Mouse (Mus musculus): ENCODE results near the gene Nms. TPM values are rescaled to one million over a fixed set of nuclear protein-coding genes. Genes with fewer than 3 reads are reported as not detected.

Nms gene
- polyA plus RNA-seq, 1 experiment from 2014 or later: not detected

GRCm38 (mm10) chr1:38969116-38969515, 30.2 kb downstream of the Nms start:
- Histone ChIP-seq H3K4me2 (replicated peaks) (no peak overlapping the region), H3K4me3 (replicated peaks) (no peak overlapping the region), H3K36me3 (no peaks in the 10 kb centered on the region), H3K4me1 (replicated peaks) (no peaks in the 10 kb centered on the region), H3K9me3 (no peaks in the 10 kb centered on the region), H3K9ac (no peak overlapping the region), H3K27ac (no peak overlapping the region), H3K27me3 (replicated peaks) (no peaks in the 10 kb centered on the region)
- no peak for ATAC-seq
- 85% methylated on average over 1 of the region's 1 CpGs for WGBS

GRCm38 (mm10) chr1:38971712-38972111, 32.8 kb downstream of the Nms start:
- H3K36me3 ChIP-seq: no peaks in the 10 kb centered on the region
- 80% methylated on average over 3 of the region's 3 CpGs for WGBS

GRCm38 (mm10) chr1:38972986-38973592, 34.1 kb downstream of the Nms start:
- Histone ChIP-seq H3K9me3 (no peaks in the 10 kb centered on the region), H3K36me3 (no peaks in the 10 kb centered on the region), H3K27me3 (replicated peaks) (no peaks in the 10 kb centered on the region), H3K9ac (no peak overlapping the region), H3K4me2 (replicated peaks) (no peak overlapping the region), H3K4me1 (replicated peaks) (no peaks in the 10 kb centered on the region), H3K4me3 (replicated peaks) (no peak overlapping the region), H3K27ac (no peak overlapping the region)
- ATAC-seq: no peak
- WGBS: 80% methylated on average over 9 of the region's 9 CpGs

More at GRCm38 (mm10) chr1:38971712-38972111, 32.8 kb downstream of the Nms start:
- H3K9me3 ChIP-seq: no peaks in the 10 kb centered on the region
- H3K4me3 ChIP-seq (replicated peaks): no peak overlapping the region
- no peak overlapping the region for H3K4me2 ChIP-seq (replicated peaks)
- H3K4me1 ChIP-seq (replicated peaks): no peaks in the 10 kb centered on the region
- no peak overlapping the region for H3K27ac ChIP-seq
- no peak overlapping the region for H3K9ac ChIP-seq
- no peaks in the 10 kb centered on the region for H3K27me3 ChIP-seq (replicated peaks)
- no peak for ATAC-seq

DNA sequence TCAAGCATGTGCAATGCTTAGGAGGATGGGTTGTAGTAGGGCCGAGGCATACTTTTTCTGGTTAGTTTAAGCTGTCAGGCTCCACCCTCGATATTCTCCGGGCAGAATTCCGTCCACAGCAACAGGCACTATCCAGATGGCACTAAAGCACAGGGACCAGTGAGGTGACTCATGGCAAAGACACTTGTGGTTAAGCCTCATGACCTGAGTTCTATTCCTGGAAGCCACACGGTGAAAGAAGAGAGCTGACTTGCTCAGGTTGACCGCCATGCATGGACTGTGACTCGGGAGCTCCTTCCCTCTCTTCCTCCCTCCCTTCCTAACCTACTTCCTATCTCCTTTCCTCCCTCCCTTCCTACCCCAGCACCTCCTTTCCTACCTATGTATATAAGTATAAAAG, 41.0 kb downstream of the Nms start:
- H3K36me3 ChIP-seq: no peaks in the 10 kb centered on the region
- H3K4me1 ChIP-seq (replicated peaks): no peaks in the 10 kb centered on the region
- H3K4me3 ChIP-seq (replicated peaks): no peak overlapping the region
- no peak overlapping the region for H3K4me2 ChIP-seq (replicated peaks)
- no peak for ATAC-seq
- no peaks in the 10 kb centered on the region for H3K9me3 ChIP-seq
- no peak overlapping the region for H3K9ac ChIP-seq
- H3K27me3 ChIP-seq (replicated peaks): no peaks in the 10 kb centered on the region
- 77% methylated on average over 7 of the region's 7 CpGs for WGBS
- H3K27ac ChIP-seq: no peak overlapping the region

DNA sequence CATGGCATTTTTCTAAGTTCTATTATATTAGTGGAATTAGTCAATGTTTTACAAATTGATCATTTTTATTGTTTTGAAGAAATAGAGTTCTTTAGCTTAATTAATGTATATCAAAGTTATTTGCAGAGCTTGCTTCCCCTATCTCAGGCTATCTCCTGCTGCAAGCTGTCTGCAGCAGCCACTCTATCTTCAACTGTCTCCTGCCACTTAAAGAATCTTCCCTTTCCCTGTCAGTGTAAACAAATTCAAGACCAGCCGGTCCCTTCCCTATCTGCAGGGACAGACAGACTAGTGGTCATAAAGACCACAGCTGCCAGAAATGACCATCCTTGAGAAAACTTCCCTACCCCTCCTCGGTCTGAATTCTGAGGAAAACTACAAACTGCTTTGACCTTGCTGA, 44.9 kb downstream of the Nms start:
- WGBS: 23% methylated on average over 2 of the region's 2 CpGs
- Histone ChIP-seq H3K4me1 (replicated peaks) (peaks cover 3% of the 10 kb centered on the region; the same call in 1 of the 2 replicates), H3K9me3 (no peaks in the 10 kb centered on the region), H3K27ac (no peak overlapping the region), H3K4me3 (replicated peaks) (no peak overlapping the region), H3K36me3 (no peaks in the 10 kb centered on the region), H3K9ac (no peak overlapping the region), H3K27me3 (replicated peaks) (no peaks in the 10 kb centered on the region), H3K4me2 (replicated peaks) (no peak overlapping the region)
- no peak for ATAC-seq

DNA sequence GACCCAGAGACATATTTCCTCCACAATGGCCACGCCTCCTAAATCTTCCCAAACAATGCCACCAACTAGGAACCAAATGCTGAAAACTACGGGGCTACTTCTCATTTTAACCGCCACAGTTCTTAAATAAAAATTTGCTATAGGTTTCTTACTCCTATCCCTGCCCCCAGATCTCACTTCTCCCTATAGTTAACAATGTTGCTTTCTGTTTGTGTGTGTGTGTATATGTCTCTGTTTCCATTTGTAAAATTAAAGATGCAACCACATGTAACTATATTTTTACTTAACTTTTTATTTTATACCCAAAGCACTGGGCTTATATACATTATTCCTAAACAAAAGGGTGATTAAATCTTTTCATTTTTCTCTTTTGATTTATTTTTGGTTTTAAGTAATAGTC, 46.4 kb downstream of the Nms start, which contains the start of gene Pdcl3:
Pdcl3 (plus strand) TSS at position 301 of the 400 bp plus-strand sequence.
- Histone ChIP-seq H3K27ac (0 out of 2 replicates have a peak within 1 kb of the TSS, but pooled peaks have one; percentile 9), H3K4me1 (replicated peaks) (peaks cover 3% of the 10 kb centered on the region), H3K4me3 (replicated peaks) (no peak within 1 kb of the TSS), H3K9ac (no peak within 1 kb of the TSS), H3K27me3 (replicated peaks) (no peaks in the 10 kb centered on the region), H3K9me3 (no peaks in the 10 kb centered on the region), H3K4me2 (replicated peaks) (no peak within 1 kb of the TSS), H3K36me3 (no peaks in the 10 kb centered on the region)
- no peak for ATAC-seq
- WGBS: 95% methylated on average over 3 of the region's 3 CpGs

- Histone ChIP-seq H3K27ac (peak overlapping the region; percentile 85), H3K9ac (peak overlapping the region; percentile 75), H3K27me3 (replicated peaks) (no peaks in the 10 kb centered on the region), H3K4me2 (replicated peaks) (peak overlapping the region; percentile 74), H3K4me1 (replicated peaks) (peaks cover 3% of the 10 kb centered on the region), H3K4me3 (replicated peaks) (peak overlapping the region; percentile 71), H3K36me3 (0 out of 2 replicates have a peak, but pooled peaks cover 3% of the 10 kb centered on the region), H3K9me3 (no peaks in the 10 kb centered on the region)
- 3% methylated on average over 38 of the region's 38 CpGs for WGBS
- ATAC-seq: peak; percentile 99
Measured at GRCm38 (mm10) chr1:38987080-38987864, 48.3 kb downstream of the Nms start.

- no peaks in the 10 kb centered on the region for H3K27me3 ChIP-seq (replicated peaks)
- peak overlapping the region; percentile 75 for H3K9ac ChIP-seq
- H3K4me2 ChIP-seq (replicated peaks): peak overlapping the region; percentile 74
- peak; percentile 93 for ATAC-seq
- under 1% methylated on average over 25 of the region's 25 CpGs for WGBS
- peak overlapping the region; percentile 85 for H3K27ac ChIP-seq
- peak overlapping the region; percentile 71 for H3K4me3 ChIP-seq (replicated peaks)
- peaks cover 3% of the 10 kb centered on the region; the same call in 1 of the 2 replicates for H3K36me3 ChIP-seq
- H3K4me1 ChIP-seq (replicated peaks): peaks cover 3% of the 10 kb centered on the region
- no peaks in the 10 kb centered on the region for H3K9me3 ChIP-seq
Measured at GRCm38 (mm10) chr1:38987865-38988211, 48.9 kb downstream of the Nms start.

GRCm38 (mm10) chr1:38988357-38988756, 49.4 kb downstream of the Nms start:
- ATAC-seq: no peak
- peak overlapping the region; percentile 71 for H3K4me3 ChIP-seq (replicated peaks)
- peak overlapping the region; percentile 75 for H3K9ac ChIP-seq
- no peaks in the 10 kb centered on the region for H3K9me3 ChIP-seq
- no peaks in the 10 kb centered on the region for H3K27me3 ChIP-seq (replicated peaks)
- H3K27ac ChIP-seq: 0 out of 2 replicates have a peak overlapping the region, but pooled peaks have one; percentile 85
- H3K36me3 ChIP-seq: peaks cover 3% of the 10 kb centered on the region; the same call in 1 of the 2 replicates
- H3K4me2 ChIP-seq (replicated peaks): peak overlapping the region; percentile 74
- 16% methylated on average over 7 of the region's 7 CpGs for WGBS
- H3K4me1 ChIP-seq (replicated peaks): peaks cover 3% of the 10 kb centered on the region

GRCm38 (mm10) chr1:38992365-38992764, 53.4 kb downstream of the Nms start:
- WGBS: 88% methylated on average over 3 of the region's 3 CpGs
- no peak for ATAC-seq

More at GRCm38 (mm10) chr1:38992365-38992764, 53.4 kb downstream of the Nms start:
- Histone ChIP-seq H3K4me2 (replicated peaks) (no peak overlapping the region), H3K4me1 (replicated peaks) (peaks cover 3% of the 10 kb centered on the region), H3K27ac (no peak overlapping the region), H3K27me3 (replicated peaks) (no peaks in the 10 kb centered on the region), H3K9me3 (no peaks in the 10 kb centered on the region), H3K9ac (no peak overlapping the region), H3K36me3 (peaks cover 22% of the 10 kb centered on the region), H3K4me3 (replicated peaks) (no peak overlapping the region)
